Mouse (Mus musculus): Measurements from ENCODE around the gene Olfr26. TPM values are rescaled to one million over a fixed set of nuclear protein-coding genes. Genes with fewer than 3 reads are reported as not detected.

The Olfr26 gene
- total RNA-seq (2021) (not detected), polyA plus RNA-seq (2012; rRNA removed) (0.18 TPM in 1 of 2 replicates, not detected in the other)
- long read RNA-seq: 0 reads

DNA sequence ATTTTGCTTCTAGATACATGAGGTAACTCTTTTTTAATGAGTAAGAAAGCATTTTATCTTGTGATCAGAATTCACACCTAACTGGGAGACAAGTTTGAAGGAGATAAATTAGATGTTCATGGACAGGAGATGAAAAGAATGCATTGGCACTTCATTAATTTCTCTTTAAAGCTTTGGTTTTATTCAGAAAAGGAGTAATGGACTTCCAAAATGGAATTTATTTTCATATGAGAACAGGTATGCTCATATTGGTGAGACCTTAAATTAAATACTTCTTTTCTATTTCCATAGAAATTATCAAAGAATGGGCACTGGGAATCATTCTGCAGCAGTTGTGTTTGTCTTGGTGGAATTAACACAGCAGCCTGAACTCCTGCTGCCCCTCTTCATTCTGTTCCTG is at the start of gene Olfr26:
Olfr26 (plus strand) TSS at position 301 of the 400 bp plus-strand sequence.
- no peaks in the 10 kb centered on the region for H3K27me3 ChIP-seq (ENCODE audit: control insufficient read depth, insufficient read depth, low read length)
- H3K27ac ChIP-seq: no peak within 1 kb of the TSS
- intact Hi-C loops (cut with DNase I): no loop called here
- H3K4me1 ChIP-seq (ENCODE audit: control insufficient read depth, insufficient read depth, low read length): no peaks in the 10 kb centered on the region
- no peak within 1 kb of the TSS for H3K9ac ChIP-seq (ENCODE audit: low read depth, low read length)
- H3K4me3 ChIP-seq: no peak within 1 kb of the TSS
- TF ChIP-seq EP300 (IDR thresholded peaks at IDR 0.05; ENCODE audit: insufficient read depth, low read depth, low read length) (no peak), CTCF (IDR thresholded peaks at IDR 0.05) (no peak), POLR2A (IDR thresholded peaks at IDR 0.05; ENCODE audit: insufficient read depth, low read depth, low read length) (no peak)
- DNase-seq: no peak
- no peaks in the 10 kb centered on the region for H3K36me3 ChIP-seq (ENCODE audit: control insufficient read depth, insufficient read depth, low read length)
- no peaks in the 10 kb centered on the region for H3K79me2 ChIP-seq (replicated peaks; ENCODE audit: control insufficient read depth, insufficient read depth, low read length)

DNA sequence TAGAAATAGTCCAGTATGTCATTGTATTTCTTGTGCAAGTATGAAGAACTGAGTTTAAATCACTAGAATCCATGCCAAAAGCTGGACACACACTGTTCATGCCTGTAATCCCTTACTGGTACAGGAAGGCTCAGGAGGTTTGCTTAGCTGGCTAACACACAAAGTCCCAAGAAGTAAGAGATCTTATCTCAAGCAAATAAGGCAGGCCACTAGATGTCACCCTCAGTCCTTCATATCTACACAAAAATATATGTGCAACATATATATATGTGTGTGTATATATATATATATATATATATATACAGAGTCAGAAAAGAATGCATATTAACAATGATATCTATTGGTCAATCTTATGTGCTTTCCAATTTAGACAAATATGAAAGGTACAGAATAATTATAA is 49.2 kb upstream of the Olfr26 start:
- TF ChIP-seq POLR2A (IDR thresholded peaks at IDR 0.05; ENCODE audit: insufficient read depth, low read depth, low read length) (no peak), EP300 (IDR thresholded peaks at IDR 0.05; ENCODE audit: insufficient read depth, low read depth, low read length) (no peak), CTCF (IDR thresholded peaks at IDR 0.05) (no peak)
- Histone ChIP-seq H3K27ac (no peak overlapping the region), H3K27me3 (ENCODE audit: control insufficient read depth, insufficient read depth, low read length) (no peaks in the 10 kb centered on the region), H3K4me3 (no peak overlapping the region), H3K9ac (ENCODE audit: low read depth, low read length) (no peak overlapping the region), H3K4me1 (ENCODE audit: control insufficient read depth, insufficient read depth, low read length) (no peaks in the 10 kb centered on the region), H3K36me3 (ENCODE audit: control insufficient read depth, insufficient read depth, low read length) (no peaks in the 10 kb centered on the region), H3K79me2 (replicated peaks; ENCODE audit: control insufficient read depth, insufficient read depth, low read length) (no peaks in the 10 kb centered on the region)
- DNase-seq: no peak
- intact Hi-C loops (cut with DNase I): no loop called here

GRCm38 (mm10) chr9:38814314-38814713 is 40.5 kb upstream of the Olfr26 start, which contains the start of gene Olfr922:
Olfr922 (plus strand) TSS chr9:38814614.
- Histone ChIP-seq H3K27ac (no peak within 1 kb of the TSS), H3K27me3 (ENCODE audit: control insufficient read depth, insufficient read depth, low read length) (no peaks in the 10 kb centered on the region), H3K9ac (ENCODE audit: low read depth, low read length) (no peak within 1 kb of the TSS), H3K36me3 (ENCODE audit: control insufficient read depth, insufficient read depth, low read length) (no peaks in the 10 kb centered on the region), H3K79me2 (replicated peaks; ENCODE audit: control insufficient read depth, insufficient read depth, low read length) (no peaks in the 10 kb centered on the region), H3K4me1 (ENCODE audit: control insufficient read depth, insufficient read depth, low read length) (no peaks in the 10 kb centered on the region), H3K4me3 (no peak within 1 kb of the TSS)
- no peak for DNase-seq
- intact Hi-C loops (cut with DNase I): no loop called here
- TF ChIP-seq EP300 (IDR thresholded peaks at IDR 0.05; ENCODE audit: insufficient read depth, low read depth, low read length) (no peak), POLR2A (IDR thresholded peaks at IDR 0.05; ENCODE audit: insufficient read depth, low read depth, low read length) (no peak), CTCF (IDR thresholded peaks at IDR 0.05) (no peak)
- 41% methylated on average over 2 of the region's 2 CpGs for WGBS

GRCm38 (mm10) chr9:38815458-38815986 is 39.3 kb upstream of the Olfr26 start:
- Histone ChIP-seq H3K9ac (ENCODE audit: low read depth, low read length) (no peak overlapping the region), H3K79me2 (replicated peaks; ENCODE audit: control insufficient read depth, insufficient read depth, low read length) (no peaks in the 10 kb centered on the region), H3K4me1 (ENCODE audit: control insufficient read depth, insufficient read depth, low read length) (no peaks in the 10 kb centered on the region), H3K36me3 (ENCODE audit: control insufficient read depth, insufficient read depth, low read length) (no peaks in the 10 kb centered on the region), H3K4me3 (no peak overlapping the region), H3K27ac (no peak overlapping the region), H3K27me3 (ENCODE audit: control insufficient read depth, insufficient read depth, low read length) (no peaks in the 10 kb centered on the region)
- intact Hi-C loops (cut with DNase I): no loop called here
- TF ChIP-seq EP300 (IDR thresholded peaks at IDR 0.05; ENCODE audit: insufficient read depth, low read depth, low read length) (no peak), POLR2A (IDR thresholded peaks at IDR 0.05; ENCODE audit: insufficient read depth, low read depth, low read length) (no peak), CTCF (IDR thresholded peaks at IDR 0.05) (no peak)
- 73% methylated on average over 1 of the region's 1 CpGs for WGBS
- DNase-seq: no peak

DNA sequence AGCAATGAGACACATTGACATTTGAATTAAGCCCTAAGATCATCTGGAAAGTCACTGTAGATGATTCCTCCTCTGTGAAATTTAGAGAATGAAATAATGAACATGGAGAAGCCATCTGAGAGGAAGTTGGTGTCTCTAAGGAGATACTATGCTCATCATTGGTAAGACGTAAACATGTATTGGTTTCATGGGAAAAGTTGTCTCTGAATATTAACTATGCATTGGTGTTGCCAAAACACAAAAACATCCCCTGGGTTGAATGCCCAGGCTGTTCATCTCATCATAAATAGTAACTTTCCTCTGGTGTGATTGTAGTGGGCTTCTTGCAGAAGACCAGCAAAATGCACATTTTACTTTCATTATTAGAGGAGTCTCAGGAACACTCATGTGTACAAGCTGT is 28.6 kb upstream of the Olfr26 start, which contains the start of gene Olfr923:
Olfr923 (plus strand) TSS at position 301 of the 400 bp plus-strand sequence.
- intact Hi-C loops (cut with DNase I): no loop called here

GRCm38 (mm10) chr9:38833027-38833426 is 21.8 kb upstream of the Olfr26 start:
- H3K4me3 ChIP-seq: no peak overlapping the region
- no peak overlapping the region for H3K27ac ChIP-seq
- H3K79me2 ChIP-seq (replicated peaks; ENCODE audit: control insufficient read depth, insufficient read depth, low read length): no peaks in the 10 kb centered on the region
- WGBS: 18% methylated on average over 2 of the region's 2 CpGs
- H3K36me3 ChIP-seq (ENCODE audit: control insufficient read depth, insufficient read depth, low read length): no peaks in the 10 kb centered on the region
- intact Hi-C loops (cut with DNase I): no loop called here
- DNase-seq: no peak
- H3K27me3 ChIP-seq (ENCODE audit: control insufficient read depth, insufficient read depth, low read length): no peaks in the 10 kb centered on the region
- TF ChIP-seq POLR2A (IDR thresholded peaks at IDR 0.05; ENCODE audit: insufficient read depth, low read depth, low read length): no peak
- no peak overlapping the region for H3K9ac ChIP-seq (ENCODE audit: low read depth, low read length)
- no peaks in the 10 kb centered on the region for H3K4me1 ChIP-seq (ENCODE audit: control insufficient read depth, insufficient read depth, low read length)

More for the DNA sequence above, 28.6 kb upstream of the Olfr26 start, which contains the start of gene Olfr923:
- DNase-seq: no peak
- no peaks in the 10 kb centered on the region for H3K4me1 ChIP-seq (ENCODE audit: control insufficient read depth, insufficient read depth, low read length)
- 76% methylated on average over 1 of the region's 1 CpGs for WGBS
- TF ChIP-seq EP300 (IDR thresholded peaks at IDR 0.05; ENCODE audit: insufficient read depth, low read depth, low read length) (no peak), CTCF (IDR thresholded peaks at IDR 0.05) (no peak), POLR2A (IDR thresholded peaks at IDR 0.05; ENCODE audit: insufficient read depth, low read depth, low read length) (no peak)
- no peaks in the 10 kb centered on the region for H3K27me3 ChIP-seq (ENCODE audit: control insufficient read depth, insufficient read depth, low read length)
- H3K27ac ChIP-seq: no peak within 1 kb of the TSS
- no peaks in the 10 kb centered on the region for H3K36me3 ChIP-seq (ENCODE audit: control insufficient read depth, insufficient read depth, low read length)
- no peak within 1 kb of the TSS for H3K9ac ChIP-seq (ENCODE audit: low read depth, low read length)
- no peak within 1 kb of the TSS for H3K4me3 ChIP-seq
- no peaks in the 10 kb centered on the region for H3K79me2 ChIP-seq (replicated peaks; ENCODE audit: control insufficient read depth, insufficient read depth, low read length)
